ENCODE assay signal across 13 mouse cellular contexts in genomic region chr2:115890715-115891114, GRCm38 (mm10).
"Had no signal": no experiment of that assay in that cellular context is flagged by ENCODE, and none has a peak within 500 bp of the region (broad histone marks: within the 10 kb centered on the region; RNA-seq: fewer than 3 reads in every experiment).

No protein-coding gene starts in this region.

- H3K36me3 ChIP-seq: lung, embryonic 15.5 days; midbrain, embryonic 12.5 days; stomach, embryonic 15.5 days had no signal

- H3K9ac ChIP-seq: lung, embryonic 15.5 days; midbrain, embryonic 12.5 days; neural tube, embryonic 12.5 days; stomach, embryonic 15.5 days had no signal

- H3K9me3 ChIP-seq: lung, embryonic 15.5 days; midbrain, embryonic 10.5 days; midbrain, embryonic 12.5 days; neural tube, embryonic 12.5 days; stomach, embryonic 15.5 days had no signal

- H3K4me3 ChIP-seq: lung, embryonic 15.5 days; midbrain, embryonic 10.5 days; midbrain, embryonic 12.5 days; neural tube, embryonic 12.5 days; stomach, embryonic 15.5 days had no signal

- H3K4me1 ChIP-seq: midbrain, embryonic 10.5 days had no signal

- H3K27ac ChIP-seq: lung, embryonic 15.5 days; midbrain, embryonic 10.5 days; midbrain, embryonic 12.5 days; neural tube, embryonic 12.5 days; stomach, embryonic 15.5 days had no signal

- H3K4me2 ChIP-seq: lung, embryonic 15.5 days; midbrain, embryonic 12.5 days; neural tube, embryonic 12.5 days; stomach, embryonic 15.5 days had no signal

- DNase-seq: lung, adult 2 months; lung, postnatal 10 days; lung, postnatal 4 days; midbrain, embryonic 14.5 days; right cerebral cortex, postnatal 14 days; thymus, adult 18-20 months; thymus, postnatal 14 days; thymus, postnatal 36 days had no signal

- H3K27me3 ChIP-seq: lung, embryonic 15.5 days; midbrain, embryonic 12.5 days; neural tube, embryonic 12.5 days; stomach, embryonic 15.5 days had no signal
